Mouse (Mus musculus): ENCODE data around the gene Lancl1. TPM values are rescaled to one million over a fixed set of nuclear protein-coding genes. Genes with fewer than 3 reads are reported as not detected.

Lancl1 gene
- polyA plus RNA-seq, 1 experiment from 2014 or later, result 197 TPM

DNA sequence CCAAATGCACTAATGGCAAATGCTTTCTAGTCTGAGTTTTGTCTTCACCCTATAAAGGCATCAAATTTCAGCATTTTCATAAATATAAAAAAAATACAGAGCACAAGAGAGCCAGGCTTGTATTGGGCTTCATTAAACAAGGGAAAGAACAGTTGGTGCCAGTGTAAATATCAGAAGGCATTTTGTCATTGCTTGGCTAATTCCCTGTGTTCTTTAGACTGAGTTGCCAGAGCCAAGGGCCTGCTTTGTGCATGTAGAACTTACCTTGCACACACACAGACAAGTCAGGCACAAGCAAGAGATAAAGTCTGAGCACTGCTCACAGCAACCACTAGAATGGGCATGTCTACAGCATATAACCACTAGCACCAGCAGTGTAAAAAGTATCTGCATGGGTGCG lies 40.1 kb downstream of the Lancl1 start:
- Histone ChIP-seq H3K4me1 (replicated peaks; ENCODE audit: control insufficient read depth, insufficient read depth, low read length) (0 out of 2 replicates have a peak, but pooled peaks cover 3% of the 10 kb centered on the region), H3K4me2 (replicated peaks) (no peak overlapping the region), H3K27ac (no peak overlapping the region; the same call in none of the 2 replicates), H3K9ac (no peak overlapping the region), H3K4me3 (replicated peaks; ENCODE audit: low read length) (no peak overlapping the region), H3K27me3 (ENCODE audit: control insufficient read depth, insufficient read depth, low read length) (no peaks in the 10 kb centered on the region), H3K36me3 (replicated peaks; ENCODE audit: control insufficient read depth, insufficient read depth) (peaks cover 29% of the 10 kb centered on the region), H3K9me3 (ENCODE audit: control insufficient read depth, low read length) (no peaks in the 10 kb centered on the region)
- 56% methylated on average over 1 of the region's 1 CpGs for WGBS
- DNase-seq (ENCODE audit: low spot score), result no peak
- ATAC-seq (ENCODE audit: low FRiP score), result peak; percentile 38; the same call in 1 of the 2 replicates

DNA sequence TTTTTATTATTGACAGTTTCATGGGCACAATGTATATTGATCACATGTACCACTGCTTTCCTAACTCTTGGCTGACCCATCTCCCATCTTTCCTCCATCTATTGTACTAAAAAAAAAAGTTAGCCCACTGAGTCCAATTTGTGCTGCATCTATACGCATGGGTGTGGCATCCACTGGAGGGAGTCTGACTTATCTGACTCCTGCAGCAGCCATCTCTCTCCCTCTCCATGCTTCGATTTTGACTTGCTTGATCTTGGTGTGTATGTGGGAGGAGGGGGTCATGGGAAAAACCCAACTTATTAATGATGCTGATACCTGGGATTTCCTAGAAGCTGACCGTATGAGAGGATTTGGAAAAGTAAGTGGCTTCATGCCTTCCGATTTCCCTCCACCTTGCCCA lies 40.5 kb downstream of the Lancl1 start:
- no peak for DNase-seq (ENCODE audit: low spot score)
- ATAC-seq (ENCODE audit: low FRiP score), result no peak
- H3K36me3 ChIP-seq (replicated peaks; ENCODE audit: control insufficient read depth, insufficient read depth), result peaks cover 25% of the 10 kb centered on the region
- no peaks in the 10 kb centered on the region for H3K9me3 ChIP-seq (ENCODE audit: control insufficient read depth, low read length)
- H3K4me3 ChIP-seq (replicated peaks; ENCODE audit: low read length), result no peak overlapping the region
- H3K4me2 ChIP-seq (replicated peaks), result no peak overlapping the region
- H3K27me3 ChIP-seq (ENCODE audit: control insufficient read depth, insufficient read depth, low read length), result no peaks in the 10 kb centered on the region
- H3K4me1 ChIP-seq (replicated peaks; ENCODE audit: control insufficient read depth, insufficient read depth, low read length), result 0 out of 2 replicates have a peak, but pooled peaks cover 3% of the 10 kb centered on the region
- 95% methylated on average over 4 of the region's 4 CpGs for WGBS
- no peak overlapping the region for H3K27ac ChIP-seq
- H3K9ac ChIP-seq, result no peak overlapping the region

DNA sequence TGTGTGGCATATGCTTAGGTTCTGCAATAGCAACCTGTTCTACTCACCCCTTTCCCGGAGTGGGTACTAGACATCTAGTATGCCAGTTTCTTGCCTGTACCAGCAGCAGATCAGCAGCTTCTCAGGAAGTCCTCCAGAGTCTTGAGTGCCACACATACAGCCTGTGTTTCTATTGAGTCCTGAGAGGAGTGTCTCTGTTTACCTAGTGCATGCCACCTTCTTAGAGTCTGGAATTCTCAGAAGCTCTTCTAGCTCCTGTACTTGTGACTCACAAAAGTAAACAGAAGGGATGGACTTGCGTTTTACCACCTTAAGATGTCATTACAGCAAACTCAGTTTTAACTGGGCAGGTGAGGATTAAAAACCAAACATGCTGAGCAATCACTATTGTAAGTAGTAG lies 41.9 kb downstream of the Lancl1 start:
- Histone ChIP-seq H3K4me3 (replicated peaks; ENCODE audit: low read length) (no peak overlapping the region), H3K27me3 (ENCODE audit: control insufficient read depth, insufficient read depth, low read length) (no peaks in the 10 kb centered on the region), H3K4me1 (replicated peaks; ENCODE audit: control insufficient read depth, insufficient read depth, low read length) (0 out of 2 replicates have a peak, but pooled peaks cover 3% of the 10 kb centered on the region), H3K9ac (no peak overlapping the region), H3K9me3 (ENCODE audit: control insufficient read depth, low read length) (no peaks in the 10 kb centered on the region), H3K4me2 (replicated peaks) (no peak overlapping the region), H3K36me3 (replicated peaks; ENCODE audit: control insufficient read depth, insufficient read depth) (peaks cover 13% of the 10 kb centered on the region; the same call in 1 of the 2 replicates), H3K27ac (no peak overlapping the region)
- no peak for ATAC-seq (ENCODE audit: low FRiP score)
- DNase-seq (ENCODE audit: low spot score), result no peak
- 91% methylated on average over 2 of the region's 2 CpGs for WGBS

DNA sequence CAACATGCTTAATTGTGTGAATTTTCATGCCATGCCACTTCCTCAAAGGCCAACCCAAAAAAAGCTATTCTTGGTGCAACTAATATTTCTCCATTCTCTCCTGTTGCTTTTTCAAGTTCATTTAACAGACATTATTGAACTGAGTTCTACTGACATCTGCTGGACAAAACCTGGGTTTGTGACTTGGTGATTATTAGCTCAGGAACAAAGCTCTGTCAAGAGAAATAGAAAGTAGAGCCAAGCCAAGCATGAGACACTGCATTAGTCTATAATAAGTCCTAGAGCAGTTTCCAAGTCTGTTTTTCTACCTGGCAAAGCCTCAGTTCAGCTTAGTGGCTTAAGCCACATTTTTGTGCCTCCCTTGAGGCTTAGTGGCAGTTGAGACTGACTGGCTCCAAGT lies 45.9 kb downstream of the Lancl1 start:
- no peak overlapping the region for H3K4me3 ChIP-seq (replicated peaks; ENCODE audit: low read length)
- H3K4me2 ChIP-seq (replicated peaks), result no peak overlapping the region
- no peaks in the 10 kb centered on the region for H3K9me3 ChIP-seq (ENCODE audit: control insufficient read depth, low read length)
- H3K9ac ChIP-seq, result no peak overlapping the region
- DNase-seq (ENCODE audit: low spot score) (peak; percentile 64), ATAC-seq (ENCODE audit: low FRiP score) (no peak)
- H3K36me3 ChIP-seq (replicated peaks; ENCODE audit: control insufficient read depth, insufficient read depth), result no peaks in the 10 kb centered on the region
- no peak overlapping the region for H3K27ac ChIP-seq
- no peaks in the 10 kb centered on the region for H3K27me3 ChIP-seq (ENCODE audit: control insufficient read depth, insufficient read depth, low read length)
- H3K4me1 ChIP-seq (replicated peaks; ENCODE audit: control insufficient read depth, insufficient read depth, low read length), result no peaks in the 10 kb centered on the region; the same call in 1 of the 2 replicates

DNA sequence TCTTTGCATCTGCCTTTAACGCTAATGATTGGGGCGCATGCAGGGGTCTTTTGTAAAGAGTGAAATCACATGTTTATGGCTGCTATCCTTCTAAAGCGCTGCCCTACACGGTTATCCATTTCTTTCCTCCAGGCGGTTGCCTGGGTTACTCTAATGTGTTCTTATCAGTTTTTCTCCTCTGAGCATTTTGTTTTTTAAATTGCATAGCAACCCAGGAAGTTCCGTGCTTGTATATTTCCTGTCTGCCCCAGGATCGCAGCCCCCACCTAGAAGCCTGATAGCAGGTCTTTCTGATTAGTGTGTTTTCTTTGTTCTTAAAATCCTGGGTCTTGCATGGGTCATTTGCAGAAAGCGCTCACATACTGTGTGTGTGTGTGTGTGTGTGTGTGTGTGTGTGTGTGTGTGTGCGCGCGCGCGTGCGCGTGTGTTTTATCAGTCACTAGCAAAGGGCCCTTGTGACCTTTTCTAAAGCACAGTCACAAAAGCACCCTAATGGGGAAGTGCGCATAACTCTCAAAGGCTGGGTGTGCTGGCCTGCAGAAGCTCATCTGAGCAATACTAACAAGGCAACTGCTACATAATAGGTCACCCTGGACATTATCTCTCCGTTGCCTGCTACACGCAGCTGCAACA lies 51.0 kb downstream of the Lancl1 start:
- Histone ChIP-seq H3K4me1 (replicated peaks; ENCODE audit: control insufficient read depth, insufficient read depth, low read length) (peaks cover 3% of the 10 kb centered on the region; the same call in 1 of the 2 replicates), H3K4me2 (replicated peaks) (0 out of 2 replicates have a peak overlapping the region, but pooled peaks have one; percentile 18), H3K27me3 (ENCODE audit: control insufficient read depth, insufficient read depth, low read length) (no peaks in the 10 kb centered on the region), H3K36me3 (replicated peaks; ENCODE audit: control insufficient read depth, insufficient read depth) (no peaks in the 10 kb centered on the region), H3K9me3 (ENCODE audit: control insufficient read depth, low read length) (no peaks in the 10 kb centered on the region), H3K4me3 (replicated peaks; ENCODE audit: low read length) (no peak overlapping the region), H3K9ac (no peak overlapping the region), H3K27ac (0 out of 2 replicates have a peak overlapping the region, but pooled peaks have one; percentile 22)
- DNase-seq (ENCODE audit: low spot score) (no peak), ATAC-seq (ENCODE audit: low FRiP score) (0 out of 2 replicates have a peak, but pooled peaks have one; percentile 49)
- 57% methylated on average over 18 of the region's 18 CpGs for WGBS

DNA sequence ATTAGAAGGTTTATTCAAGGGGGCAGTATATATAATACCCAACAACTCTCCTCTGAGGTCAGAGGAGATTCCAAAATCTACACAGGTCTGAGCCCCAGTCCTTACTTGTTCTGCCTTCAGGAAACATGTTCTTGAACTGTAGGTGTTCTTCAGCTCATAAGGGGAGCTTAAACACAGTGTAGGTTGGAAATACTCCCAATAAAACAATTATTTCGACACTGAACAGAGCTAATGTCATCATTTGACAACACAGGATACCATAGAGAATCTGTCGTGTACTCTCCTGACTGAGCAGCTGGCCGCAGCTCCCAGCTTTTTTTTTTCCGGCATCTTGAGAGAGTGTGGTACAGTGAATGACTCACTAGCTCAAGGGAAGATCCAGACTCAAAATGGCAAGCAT lies 52.8 kb downstream of the Lancl1 start:
- WGBS, result 74% methylated on average over 4 of the region's 4 CpGs

DNA sequence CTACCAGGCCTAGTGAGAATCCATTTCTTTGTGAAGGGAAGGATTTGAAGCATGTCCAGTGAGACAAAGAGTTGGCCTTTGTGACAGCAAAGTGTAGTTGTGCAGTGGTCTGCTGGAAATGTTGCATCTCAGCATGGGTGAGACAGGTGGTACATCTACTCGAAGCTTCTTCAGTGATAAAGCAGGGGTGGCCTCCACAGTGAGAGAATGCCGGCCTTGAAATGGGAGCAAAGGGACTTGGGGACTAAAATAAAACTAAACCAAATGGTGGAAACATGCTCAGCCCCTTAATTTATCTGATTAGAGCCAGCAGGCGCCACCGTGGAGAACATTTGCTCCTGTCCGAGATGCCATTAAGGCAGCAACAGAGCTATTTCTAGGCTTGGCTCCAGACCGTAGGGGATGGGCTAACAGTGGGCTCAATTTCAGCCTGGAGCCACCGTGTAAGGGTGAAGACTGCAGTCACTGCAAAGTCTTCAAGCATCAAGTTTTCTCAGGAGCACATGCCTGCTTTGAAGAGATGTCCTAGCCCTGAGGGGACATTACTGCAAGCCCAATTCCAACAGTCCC lies 53.5 kb downstream of the Lancl1 start:
- H3K36me3 ChIP-seq (replicated peaks; ENCODE audit: control insufficient read depth, insufficient read depth), result no peaks in the 10 kb centered on the region
- DNase-seq (ENCODE audit: low spot score) (no peak), ATAC-seq (ENCODE audit: low FRiP score) (no peak)
- WGBS, result 66% methylated on average over 7 of the region's 7 CpGs
- no peak overlapping the region for H3K4me2 ChIP-seq (replicated peaks)
- no peak overlapping the region for H3K4me3 ChIP-seq (replicated peaks; ENCODE audit: low read length)
- no peak overlapping the region for H3K9ac ChIP-seq
- H3K27ac ChIP-seq, result no peak overlapping the region
- no peaks in the 10 kb centered on the region for H3K27me3 ChIP-seq (ENCODE audit: control insufficient read depth, insufficient read depth, low read length)
- peaks cover 3% of the 10 kb centered on the region; the same call in 1 of the 2 replicates for H3K4me1 ChIP-seq (replicated peaks; ENCODE audit: control insufficient read depth, insufficient read depth, low read length)
- H3K9me3 ChIP-seq (ENCODE audit: control insufficient read depth, low read length), result no peaks in the 10 kb centered on the region

More for the DNA sequence above, 52.8 kb downstream of the Lancl1 start:
- Histone ChIP-seq H3K9ac (no peak overlapping the region), H3K4me2 (replicated peaks) (no peak overlapping the region), H3K36me3 (replicated peaks; ENCODE audit: control insufficient read depth, insufficient read depth) (no peaks in the 10 kb centered on the region), H3K4me3 (replicated peaks; ENCODE audit: low read length) (no peak overlapping the region), H3K9me3 (ENCODE audit: control insufficient read depth, low read length) (no peaks in the 10 kb centered on the region), H3K27ac (no peak overlapping the region), H3K4me1 (replicated peaks; ENCODE audit: control insufficient read depth, insufficient read depth, low read length) (peaks cover 3% of the 10 kb centered on the region; the same call in 1 of the 2 replicates), H3K27me3 (ENCODE audit: control insufficient read depth, insufficient read depth, low read length) (no peaks in the 10 kb centered on the region)
- DNase-seq (ENCODE audit: low spot score) (no peak), ATAC-seq (ENCODE audit: low FRiP score) (no peak)

DNA sequence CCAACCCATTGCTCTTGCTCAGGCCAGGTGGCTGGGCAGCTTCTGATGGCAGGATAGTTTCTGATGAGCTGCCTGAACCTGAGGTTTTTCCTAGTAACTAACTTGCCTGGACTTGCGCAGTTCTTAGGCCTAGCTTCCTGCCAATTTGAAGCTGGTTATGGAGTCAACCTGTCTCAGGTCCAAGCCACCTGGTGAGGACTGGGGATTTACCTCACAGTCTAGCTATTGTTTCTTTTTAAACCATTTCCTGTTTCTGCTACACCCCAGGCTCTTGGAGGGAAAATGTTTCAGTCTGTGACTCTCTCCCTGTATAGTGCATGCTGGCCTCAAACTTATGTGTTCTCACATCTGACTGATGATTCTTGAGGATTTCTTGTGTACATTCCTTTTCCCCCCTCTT lies 58.5 kb downstream of the Lancl1 start:
- Histone ChIP-seq H3K4me3 (replicated peaks; ENCODE audit: low read length) (no peak overlapping the region), H3K4me1 (replicated peaks; ENCODE audit: control insufficient read depth, insufficient read depth, low read length) (no peaks in the 10 kb centered on the region), H3K27ac (no peak overlapping the region), H3K36me3 (replicated peaks; ENCODE audit: control insufficient read depth, insufficient read depth) (no peaks in the 10 kb centered on the region), H3K27me3 (ENCODE audit: control insufficient read depth, insufficient read depth, low read length) (no peaks in the 10 kb centered on the region), H3K4me2 (replicated peaks) (no peak overlapping the region), H3K9me3 (ENCODE audit: control insufficient read depth, low read length) (no peaks in the 10 kb centered on the region), H3K9ac (no peak overlapping the region)
- ATAC-seq (ENCODE audit: low FRiP score) (no peak), DNase-seq (ENCODE audit: low spot score) (no peak)
- 96% methylated on average over 1 of the region's 1 CpGs for WGBS

DNA sequence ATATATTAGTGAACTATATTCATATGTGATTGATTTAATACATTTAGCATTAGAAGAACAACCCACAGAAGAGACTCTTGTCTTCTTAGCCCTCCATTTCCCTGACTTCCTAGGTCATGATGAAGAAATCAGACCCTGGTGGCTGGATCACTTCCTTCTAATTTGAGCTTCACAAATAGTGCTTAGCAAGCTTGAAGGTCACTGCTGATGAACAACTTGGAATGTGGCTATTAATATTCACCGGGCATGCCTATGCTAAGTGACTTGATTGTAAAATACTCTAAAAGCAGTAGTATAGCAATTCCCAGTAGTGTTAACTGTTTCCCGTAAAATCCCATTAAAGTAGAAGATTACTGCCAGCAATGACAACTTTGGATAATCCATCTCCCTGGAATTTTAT lies 63.2 kb downstream of the Lancl1 start:
- no peak for DNase-seq (ENCODE audit: low spot score)

More for the DNA sequence above, 63.2 kb downstream of the Lancl1 start:
- Histone ChIP-seq H3K9ac (no peak overlapping the region), H3K4me1 (replicated peaks; ENCODE audit: control insufficient read depth, insufficient read depth, low read length) (no peaks in the 10 kb centered on the region), H3K27ac (no peak overlapping the region), H3K27me3 (ENCODE audit: control insufficient read depth, insufficient read depth, low read length) (no peaks in the 10 kb centered on the region), H3K4me3 (replicated peaks; ENCODE audit: low read length) (no peak overlapping the region), H3K9me3 (ENCODE audit: control insufficient read depth, low read length) (no peaks in the 10 kb centered on the region), H3K36me3 (replicated peaks; ENCODE audit: control insufficient read depth, insufficient read depth) (no peaks in the 10 kb centered on the region), H3K4me2 (replicated peaks) (no peak overlapping the region)
- WGBS, result 92% methylated on average over 2 of the region's 2 CpGs
- no peak for ATAC-seq (ENCODE audit: low FRiP score)

Data from hindbrain, embryonic 14.5 days (tissue).